Mouse (Mus musculus): ENCODE data around the gene Fchsd2.

The Fchsd2 gene

DNA sequence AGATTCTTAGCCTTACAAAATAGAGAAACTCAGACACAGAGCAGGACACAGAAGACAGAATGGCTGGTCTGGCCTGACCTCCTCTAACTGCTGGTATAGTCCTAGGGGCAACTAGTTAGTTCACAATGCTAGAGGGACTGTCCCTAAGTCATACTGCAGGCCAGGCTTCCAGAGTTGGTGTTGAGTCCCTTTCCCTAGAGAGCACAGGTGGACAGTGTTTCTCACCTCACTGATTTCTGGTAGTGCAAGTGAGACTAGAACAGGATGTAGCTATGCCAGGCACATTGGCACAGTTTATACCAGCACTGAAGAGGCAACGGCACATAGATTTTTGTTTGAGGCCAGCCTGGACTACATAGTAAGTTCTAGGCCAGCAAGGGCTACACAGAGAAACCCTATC lies 200.0 kb downstream of the Fchsd2 start:
- no peak for DNase-seq

GRCm38 (mm10) chr7:101293138-101293537 lies 200.5 kb downstream of the Fchsd2 start:
- DNase-seq = no peak

DNA sequence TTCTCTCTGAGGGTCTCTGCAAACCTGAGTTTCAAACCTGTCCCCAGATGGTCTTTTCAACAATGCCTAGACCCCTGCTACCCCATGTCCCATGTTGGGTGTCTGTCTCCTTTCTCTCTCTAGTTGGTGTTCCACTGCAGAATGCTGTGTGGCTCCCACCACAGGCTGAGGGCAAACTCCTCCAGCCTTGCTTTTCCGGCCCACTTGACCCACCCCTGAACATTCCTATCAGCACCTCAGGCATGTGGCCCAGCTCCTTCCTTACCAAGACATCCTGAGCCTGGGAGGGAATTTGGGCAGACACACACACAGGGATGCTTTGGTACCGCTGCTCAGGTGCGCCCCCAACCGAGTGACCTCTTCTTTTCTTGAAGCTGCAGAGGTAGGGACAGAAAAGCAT lies 200.9 kb downstream of the Fchsd2 start:
- peak; percentile 29 for DNase-seq

- no peak for DNase-seq
Observed at GRCm38 (mm10) chr7:101295438-101295837, 202.8 kb downstream of the Fchsd2 start.

DNA sequence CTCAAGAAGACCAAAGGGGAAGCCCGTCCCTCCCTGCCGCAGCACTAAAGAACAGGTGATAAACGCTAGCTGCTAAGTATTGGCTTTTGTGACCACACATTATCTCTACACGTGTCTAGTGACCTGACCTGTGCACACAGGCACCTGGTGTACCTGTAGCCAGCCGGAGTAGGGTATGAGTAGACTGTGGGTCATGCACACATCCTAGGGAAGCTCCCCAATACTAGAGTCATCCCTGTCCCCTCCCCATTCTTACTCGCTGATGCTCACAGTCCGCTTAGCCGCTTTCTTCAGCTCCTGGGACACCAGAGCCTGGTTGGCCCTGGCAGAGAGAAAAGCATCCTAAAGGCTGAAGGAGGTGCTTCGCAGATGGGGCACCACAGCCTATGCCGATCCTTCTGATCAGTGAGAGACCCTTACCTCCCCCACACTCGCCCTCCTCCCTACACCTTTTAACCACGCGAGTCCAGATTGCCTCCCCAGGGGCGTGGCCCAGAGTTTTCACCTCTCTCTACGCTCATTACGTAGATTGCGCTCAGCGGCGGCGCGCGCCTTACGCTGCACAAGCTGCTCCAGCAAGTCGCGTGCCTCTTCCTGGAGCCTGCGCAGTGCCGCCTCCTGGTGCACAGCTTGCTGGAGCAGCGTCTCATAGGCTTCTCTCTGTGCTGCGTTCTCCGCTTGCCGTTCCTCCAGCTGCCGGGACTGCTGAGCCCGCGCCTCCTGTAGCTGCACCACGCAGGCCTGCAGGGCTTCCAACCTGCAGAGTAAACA lies 203.8 kb downstream of the Fchsd2 start:
- DNase-seq = peak; percentile 87

GRCm38 (mm10) chr7:101297023-101297405 lies 204.4 kb downstream of the Fchsd2 start:
- no peak for DNase-seq

GRCm38 (mm10) chr7:101298375-101298774 lies 205.7 kb downstream of the Fchsd2 start:
- DNase-seq = no peak

DNA sequence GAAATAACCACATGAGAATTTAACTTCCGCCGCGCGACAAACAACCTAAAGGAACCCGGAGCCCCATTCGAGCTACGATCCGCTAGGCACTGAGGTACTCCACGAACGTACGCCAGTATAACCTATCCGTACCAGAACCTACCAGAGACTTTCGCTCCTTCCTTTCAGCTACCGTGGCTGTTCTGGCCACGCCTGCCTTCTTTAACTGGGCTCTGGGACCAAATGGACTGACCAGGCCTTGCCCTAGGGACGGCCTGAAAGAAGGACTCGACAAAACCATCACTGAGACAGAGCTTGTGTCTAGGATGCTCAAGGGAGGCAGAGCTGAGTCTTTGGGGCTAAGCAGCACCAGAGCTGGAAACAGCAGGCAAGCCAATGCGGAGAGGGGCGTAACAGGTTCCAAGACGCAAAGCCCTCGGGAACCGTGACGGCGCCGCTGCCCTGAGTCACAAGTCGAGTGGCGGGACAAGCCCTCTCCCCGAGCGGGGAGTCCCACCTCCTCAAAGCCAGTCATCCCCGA lies 208.8 kb downstream of the Fchsd2 start:
- no peak for DNase-seq

GRCm38 (mm10) chr7:101301881-101302456 lies 209.3 kb downstream of the Fchsd2 start, which contains the start of gene Atg16l2:
Gene Atg16l2, minus strand, starts transcription at chr7:101302251.
- peak; percentile 95 for DNase-seq

DNA sequence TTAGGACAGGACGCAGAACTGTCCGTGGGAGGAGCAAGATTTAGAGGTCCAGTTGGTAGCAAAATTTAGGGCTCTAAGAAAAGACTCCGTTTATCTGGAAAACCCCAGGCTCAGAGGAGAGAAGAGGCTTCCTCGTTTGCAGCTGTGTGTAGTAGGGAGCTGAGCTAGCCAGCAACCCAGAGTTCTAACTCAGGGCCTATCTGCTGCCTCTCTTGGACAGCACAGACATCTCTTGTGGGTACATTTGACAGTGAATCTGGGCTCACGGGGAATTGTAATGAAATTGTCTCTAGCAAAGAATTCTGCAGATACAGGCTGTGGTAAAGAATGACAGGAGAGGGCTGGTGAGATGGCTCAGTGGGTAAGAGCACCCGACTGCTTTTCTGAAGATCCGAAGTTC lies 210.0 kb downstream of the Fchsd2 start:
- DNase-seq = no peak

DNA sequence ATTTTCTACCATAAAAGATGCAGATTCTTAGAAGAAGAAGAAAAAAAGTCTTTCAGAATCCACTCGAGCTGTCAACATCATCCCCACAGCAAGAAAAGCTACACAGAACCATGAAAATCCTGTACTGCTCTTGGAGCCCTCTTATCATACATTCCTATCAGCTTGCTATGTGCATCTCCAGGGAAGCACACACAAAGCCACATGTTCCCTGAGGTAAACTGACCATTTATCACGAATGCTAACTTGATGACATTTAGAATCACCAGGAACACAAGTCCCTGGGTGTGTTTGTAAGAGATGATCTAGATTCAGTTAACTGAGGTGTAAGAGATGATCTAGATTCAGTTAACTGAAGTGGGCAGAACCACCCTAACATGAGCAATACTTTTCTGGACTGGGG lies 214.2 kb downstream of the Fchsd2 start:
- no peak for DNase-seq

GRCm38 (mm10) chr7:101309985-101310326 lies 217.3 kb downstream of the Fchsd2 start:
- no peak for DNase-seq

DNA sequence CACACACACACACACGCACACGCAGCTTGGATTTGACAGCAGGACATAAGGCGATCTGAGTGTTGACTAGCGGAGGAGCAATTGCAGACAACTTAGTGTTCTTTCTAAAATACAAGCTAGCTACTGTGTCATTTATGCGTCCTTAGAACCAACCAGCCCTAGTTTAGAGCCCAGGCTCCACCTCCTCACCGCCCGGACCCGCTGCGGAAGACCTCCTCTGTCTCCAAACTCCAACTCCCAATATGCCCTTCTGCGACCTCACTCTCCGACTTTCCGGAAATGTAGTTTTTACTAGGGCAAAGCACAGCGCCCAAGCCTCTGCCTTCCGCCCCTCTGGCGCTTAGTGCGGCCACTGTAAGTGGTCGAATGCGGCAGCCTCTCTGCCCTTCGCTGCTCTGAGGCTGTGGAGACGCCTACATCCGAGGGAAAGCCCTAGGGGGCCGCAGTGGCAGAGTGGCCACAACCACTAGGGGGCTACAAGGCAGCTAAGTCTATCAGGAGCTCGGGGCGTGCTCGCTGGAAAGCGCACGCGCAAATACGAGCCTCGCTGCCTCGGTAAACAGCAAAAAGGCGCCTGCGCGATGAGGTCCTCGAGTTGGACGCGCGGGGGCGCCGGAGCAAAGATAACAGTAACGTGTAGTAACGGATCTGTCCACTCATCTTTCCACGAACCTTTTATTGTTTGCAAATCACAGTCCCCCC lies 217.8 kb downstream of the Fchsd2 start:
- DNase-seq = peak; percentile 98

DNA sequence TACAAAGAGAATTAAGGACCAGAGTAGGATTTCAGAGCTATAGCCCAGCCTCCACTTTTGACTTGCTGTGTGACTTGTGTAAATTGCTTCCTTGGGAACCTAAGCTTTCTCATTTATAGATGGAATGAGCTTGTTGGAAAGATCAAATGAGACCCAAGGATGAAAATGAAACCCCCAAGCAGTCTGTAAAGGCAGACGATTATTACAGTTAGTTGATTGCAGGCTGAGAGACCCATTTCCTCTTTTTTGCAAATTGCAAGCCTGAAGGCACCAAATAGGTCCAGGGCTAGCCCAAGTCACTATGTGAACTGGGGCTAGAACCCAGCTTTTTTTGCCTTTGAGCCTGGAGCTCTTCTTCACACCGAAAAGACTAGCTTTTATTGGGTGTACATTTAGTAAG lies 218.4 kb downstream of the Fchsd2 start:
- no peak for DNase-seq

GRCm38 (mm10) chr7:101313033-101313432 lies 220.4 kb downstream of the Fchsd2 start:
- DNase-seq = no peak

DNA sequence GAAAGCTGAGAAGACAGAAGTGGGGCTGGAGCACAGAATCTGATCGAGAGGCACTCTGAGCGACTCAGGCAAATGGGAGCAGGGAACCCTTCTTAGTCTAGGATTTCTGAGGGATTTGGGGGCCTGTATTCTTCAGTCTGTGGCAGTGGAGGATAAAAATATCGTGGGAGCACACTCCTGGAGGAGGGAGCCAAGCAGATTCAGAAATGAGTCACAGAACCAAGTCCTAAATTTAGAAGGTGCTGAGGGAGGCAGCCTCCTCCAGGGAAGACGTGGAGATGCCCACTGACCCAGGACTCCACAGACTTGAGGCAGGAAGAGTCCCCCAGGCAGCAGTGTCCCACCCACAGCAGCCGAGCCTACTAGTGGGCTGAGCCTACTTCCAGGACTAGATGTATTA lies 221.7 kb downstream of the Fchsd2 start:
- DNase-seq = no peak

- no peak for DNase-seq
Observed at GRCm38 (mm10) chr7:101315699-101316098, 223.0 kb downstream of the Fchsd2 start.

DNA sequence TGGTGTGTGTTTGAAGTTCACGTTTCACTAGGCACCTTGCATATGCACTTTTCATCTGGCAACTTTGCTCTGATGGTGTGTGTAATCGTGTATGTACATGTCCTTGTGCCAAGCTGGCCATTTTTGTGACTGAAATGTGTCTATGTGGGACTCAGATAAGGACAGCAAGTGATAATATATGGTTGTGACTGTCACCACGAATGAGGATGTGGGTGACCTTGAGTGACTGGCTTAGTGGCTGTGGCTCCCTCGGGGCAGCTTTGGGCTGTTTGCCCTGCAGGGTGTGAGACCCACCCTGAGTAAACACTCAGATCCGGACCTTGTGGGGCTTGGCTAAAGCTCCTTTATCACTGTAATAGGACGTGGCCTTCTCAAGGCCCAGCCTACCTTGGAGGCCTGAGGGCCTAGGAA lies 223.9 kb downstream of the Fchsd2 start:
- DNase-seq = peak; percentile 53

GRCm38 (mm10) chr7:101317014-101317413 lies 224.4 kb downstream of the Fchsd2 start, which contains the start of gene Stard10:
Gene Stard10, plus strand, starts transcription at chr7:101317086.
- no peak for DNase-seq

DNA sequence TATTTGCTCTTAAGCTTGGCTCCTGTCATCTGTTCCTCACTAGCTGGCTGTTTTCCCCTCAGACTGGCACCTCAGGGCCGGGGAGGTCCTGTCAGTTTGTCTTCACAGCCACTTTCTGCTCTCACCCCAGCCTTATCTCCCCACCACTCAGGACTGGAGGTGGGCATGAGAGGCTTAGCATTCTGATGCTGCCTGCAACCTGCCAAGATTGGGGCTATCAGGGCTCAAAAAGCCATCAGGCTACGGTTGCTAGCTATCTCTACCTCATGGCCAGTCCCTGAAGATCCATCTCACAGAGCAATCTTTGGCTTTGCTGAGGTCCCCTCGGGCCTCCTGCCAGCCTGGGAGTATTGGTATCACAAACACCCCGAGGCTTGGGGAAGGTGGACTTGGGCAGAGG lies 226.2 kb downstream of the Fchsd2 start:
- DNase-seq = no peak

DNA sequence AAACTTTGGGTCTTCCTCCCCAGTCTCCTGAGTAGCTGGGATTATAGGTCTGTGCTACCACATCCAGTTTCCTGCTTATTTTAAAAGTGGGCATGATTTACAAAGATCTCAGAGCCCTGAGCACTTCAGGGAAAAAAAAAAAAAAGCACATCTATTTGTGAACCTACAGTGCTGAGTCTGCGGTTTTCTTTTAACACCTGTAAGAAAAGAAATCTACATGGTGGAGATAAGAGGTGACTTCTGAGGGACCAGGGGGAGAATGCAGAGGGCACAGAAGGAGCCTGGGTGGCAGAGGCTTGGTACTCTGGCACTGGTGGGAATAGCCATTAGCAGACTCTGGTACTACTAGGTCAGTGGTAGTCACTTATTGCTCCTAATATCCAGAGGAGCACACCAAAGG lies 227.1 kb downstream of the Fchsd2 start:
- no peak for DNase-seq

GRCm38 (mm10) chr7:101320399-101321217 lies 227.9 kb downstream of the Fchsd2 start:
- no peak for DNase-seq
